Mouse (Mus musculus): ENCODE results near the gene Gm20521.

DNA sequence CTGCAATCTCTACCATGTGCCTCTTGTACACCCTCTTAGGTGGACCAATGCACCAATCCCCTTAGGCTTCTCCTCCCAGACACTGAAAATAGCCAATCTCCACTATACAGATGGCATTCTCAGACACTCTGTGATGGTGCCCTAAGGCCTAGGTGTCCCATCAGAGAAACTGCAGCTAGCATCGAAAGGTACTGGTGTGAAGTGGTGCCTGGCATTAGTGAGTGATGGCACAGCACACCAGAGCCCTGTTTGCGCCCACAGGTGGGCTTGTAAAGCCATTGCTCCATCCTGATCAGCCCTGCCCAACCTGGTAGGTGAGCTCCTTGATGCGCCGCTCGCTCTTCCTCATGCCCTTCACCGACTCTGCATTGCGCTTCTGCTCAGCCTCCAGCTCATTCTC, 60.7 kb downstream of the Gm20521 start:
- TF ChIP-seq CTCF (IDR thresholded peaks at IDR 0.05), result no peak
- TF ChIP-seq EP300 (IDR thresholded peaks at IDR 0.05), result no peak

Data from lung, postnatal 0 days (tissue).